Mouse (Mus musculus): ENCODE results near the gene Rab44. TPM values are rescaled to one million over a fixed set of nuclear protein-coding genes. Genes with fewer than 3 reads are reported as not detected.

Gene Rab44
- polyA plus RNA-seq, 2 experiments, result 3.7 to 12.8 TPM

- WGBS (ENCODE audit: insufficient replicate concordance), result 60% methylated on average over 16 of the region's 16 CpGs
Measured at GRCm38 (mm10) chr17:29156396-29156795, 42.5 kb downstream of the Rab44 start.

GRCm38 (mm10) chr17:29156866-29157265 is 42.9 kb downstream of the Rab44 start:
- 53% methylated on average over 8 of the region's 8 CpGs for WGBS (ENCODE audit: insufficient replicate concordance)

More at GRCm38 (mm10) chr17:29156396-29156795, 42.5 kb downstream of the Rab44 start:
- Histone ChIP-seq H3K4me1 (replicated peaks; ENCODE audit: control insufficient read depth in 2 of 2, insufficient read depth in 2 of 2, low read length in 1 of 2) (no peaks in the 10 kb centered on the region), H3K9ac (replicated peaks) (no peak overlapping the region), H3K27me3 (ENCODE audit: control insufficient read depth, insufficient read depth, low read length) (no peaks in the 10 kb centered on the region), H3K4me3 (ENCODE audit: insufficient read depth in 1 of 2, low read depth in 2 of 2, low read length in 2 of 2) (no peak overlapping the region), H3K4me2 (ENCODE audit: low read depth) (no peak overlapping the region), H3K9me3 (ENCODE audit: control insufficient read depth, low read length) (no peaks in the 10 kb centered on the region), H3K36me3 (replicated peaks; ENCODE audit: control insufficient read depth, insufficient read depth, low read depth) (no peaks in the 10 kb centered on the region), H3K27ac (no peak overlapping the region)
- ATAC-seq (ENCODE audit: insufficient read depth) (no peak), DNase-seq (ENCODE audit: low read depth in 3 of 3, low spot score in 3 of 3) (no peak)
- TF ChIP-seq CTCF (IDR thresholded peaks at IDR 0.05; ENCODE audit: low read depth) (no peak), EP300 (IDR thresholded peaks at IDR 0.05; ENCODE audit: low read depth) (no peak)

GRCm38 (mm10) chr17:29158899-29159298 is 45.0 kb downstream of the Rab44 start:
- DNase-seq (ENCODE audit: low read depth in 3 of 3, low spot score in 3 of 3) (no peak), ATAC-seq (ENCODE audit: insufficient read depth) (no peak)
- no peaks in the 10 kb centered on the region for H3K4me1 ChIP-seq (replicated peaks; ENCODE audit: control insufficient read depth in 2 of 2, insufficient read depth in 2 of 2, low read length in 1 of 2)
- no peaks in the 10 kb centered on the region for H3K36me3 ChIP-seq (replicated peaks; ENCODE audit: control insufficient read depth, insufficient read depth, low read depth)
- no peak overlapping the region for H3K9ac ChIP-seq (replicated peaks)
- no peak overlapping the region for H3K27ac ChIP-seq
- no peak overlapping the region for H3K4me3 ChIP-seq (ENCODE audit: insufficient read depth in 1 of 2, low read depth in 2 of 2, low read length in 2 of 2)
- no peaks in the 10 kb centered on the region for H3K9me3 ChIP-seq (ENCODE audit: control insufficient read depth, low read length)
- TF ChIP-seq CTCF (IDR thresholded peaks at IDR 0.05; ENCODE audit: low read depth) (no peak), EP300 (IDR thresholded peaks at IDR 0.05; ENCODE audit: low read depth) (no peak)
- no peaks in the 10 kb centered on the region for H3K27me3 ChIP-seq (ENCODE audit: control insufficient read depth, insufficient read depth, low read length)
- WGBS (ENCODE audit: insufficient replicate concordance), result 80% methylated on average over 15 of the region's 15 CpGs
- no peak overlapping the region for H3K4me2 ChIP-seq (ENCODE audit: low read depth)

More at GRCm38 (mm10) chr17:29156866-29157265, 42.9 kb downstream of the Rab44 start:
- Histone ChIP-seq H3K27me3 (ENCODE audit: control insufficient read depth, insufficient read depth, low read length) (no peaks in the 10 kb centered on the region), H3K4me1 (replicated peaks; ENCODE audit: control insufficient read depth in 2 of 2, insufficient read depth in 2 of 2, low read length in 1 of 2) (no peaks in the 10 kb centered on the region), H3K27ac (no peak overlapping the region), H3K9ac (replicated peaks) (no peak overlapping the region), H3K36me3 (replicated peaks; ENCODE audit: control insufficient read depth, insufficient read depth, low read depth) (no peaks in the 10 kb centered on the region), H3K4me3 (ENCODE audit: insufficient read depth in 1 of 2, low read depth in 2 of 2, low read length in 2 of 2) (no peak overlapping the region), H3K9me3 (ENCODE audit: control insufficient read depth, low read length) (no peaks in the 10 kb centered on the region), H3K4me2 (ENCODE audit: low read depth) (no peak overlapping the region)
- TF ChIP-seq EP300 (IDR thresholded peaks at IDR 0.05; ENCODE audit: low read depth) (no peak), CTCF (IDR thresholded peaks at IDR 0.05; ENCODE audit: low read depth) (no peak)
- no peak for DNase-seq (ENCODE audit: low read depth in 3 of 3, low spot score in 3 of 3)
- ATAC-seq (ENCODE audit: insufficient read depth), result no peak

GRCm38 (mm10) chr17:29159320-29159719 is 45.4 kb downstream of the Rab44 start:
- Histone ChIP-seq H3K36me3 (replicated peaks; ENCODE audit: control insufficient read depth, insufficient read depth, low read depth) (no peaks in the 10 kb centered on the region), H3K4me1 (replicated peaks; ENCODE audit: control insufficient read depth in 2 of 2, insufficient read depth in 2 of 2, low read length in 1 of 2) (no peaks in the 10 kb centered on the region), H3K4me2 (ENCODE audit: low read depth) (no peak overlapping the region), H3K4me3 (ENCODE audit: insufficient read depth in 1 of 2, low read depth in 2 of 2, low read length in 2 of 2) (no peak overlapping the region), H3K9ac (replicated peaks) (no peak overlapping the region), H3K27ac (no peak overlapping the region), H3K27me3 (ENCODE audit: control insufficient read depth, insufficient read depth, low read length) (no peaks in the 10 kb centered on the region), H3K9me3 (ENCODE audit: control insufficient read depth, low read length) (no peaks in the 10 kb centered on the region)
- ATAC-seq (ENCODE audit: insufficient read depth), result no peak
- DNase-seq (ENCODE audit: low read depth in 3 of 3, low spot score in 3 of 3), result no peak
- 74% methylated on average over 5 of the region's 5 CpGs for WGBS (ENCODE audit: insufficient replicate concordance)
- TF ChIP-seq EP300 (IDR thresholded peaks at IDR 0.05; ENCODE audit: low read depth) (no peak), CTCF (IDR thresholded peaks at IDR 0.05; ENCODE audit: low read depth) (no peak)

GRCm38 (mm10) chr17:29159743-29160455 is 46.0 kb downstream of the Rab44 start:
- Histone ChIP-seq H3K36me3 (replicated peaks; ENCODE audit: control insufficient read depth, insufficient read depth, low read depth) (no peaks in the 10 kb centered on the region), H3K27me3 (ENCODE audit: control insufficient read depth, insufficient read depth, low read length) (no peaks in the 10 kb centered on the region), H3K4me1 (replicated peaks; ENCODE audit: control insufficient read depth in 2 of 2, insufficient read depth in 2 of 2, low read length in 1 of 2) (peaks cover 3% of the 10 kb centered on the region in 2 experiments), H3K9ac (replicated peaks) (no peak overlapping the region), H3K9me3 (ENCODE audit: control insufficient read depth, low read length) (no peaks in the 10 kb centered on the region), H3K4me2 (ENCODE audit: low read depth) (no peak overlapping the region), H3K4me3 (ENCODE audit: insufficient read depth in 1 of 2, low read depth in 2 of 2, low read length in 2 of 2) (no peak overlapping the region), H3K27ac (no peak overlapping the region)
- 69% methylated on average over 16 of the region's 16 CpGs for WGBS (ENCODE audit: insufficient replicate concordance)
- TF ChIP-seq EP300 (IDR thresholded peaks at IDR 0.05; ENCODE audit: low read depth) (no peak), CTCF (IDR thresholded peaks at IDR 0.05; ENCODE audit: low read depth) (no peak)
- ATAC-seq (ENCODE audit: insufficient read depth) (no peak), DNase-seq (ENCODE audit: low read depth in 3 of 3, low spot score in 3 of 3) (no peak)
